Mouse (Mus musculus) hindbrain, embryonic 16.5 days (tissue): ENCODE measurements around the gene Mum1l1. TPM values are rescaled to one million over a fixed set of nuclear protein-coding genes. Genes with fewer than 3 reads are reported as not detected.

ENCODE experiments used
- ATAC-seq: fragments of 200-750 bp; cut with Nextera tagmentation; 2 replicates; pipeline ENCODE4 v1.8.0; 2017; ENCODE audit warnings: moderate TSS enrichment, moderate library complexity
- H3K27ac ChIP-seq: fragments of 300-500 bp; sonication (generic); 2 replicates; pipeline ENCODE4 v1.5.1; 2014; ENCODE audit warnings: low read depth, mild to moderate bottlenecking, control low read depth, low read length, moderate library complexity
- H3K27me3 ChIP-seq: fragments of 300-500 bp; sonication (generic); replicated peaks from 2 replicates; pipeline ENCODE4 v1.6.1; 2014; ENCODE audit warnings: low read length; ENCODE audit not compliant: control insufficient read depth, insufficient read depth
- H3K36me3 ChIP-seq: fragments of 300-500 bp; sonication (generic); 2 replicates; pipeline ENCODE4 v1.6.1; 2014; ENCODE audit warnings: mild to moderate bottlenecking, low read length, moderate library complexity, mixed read lengths; ENCODE audit not compliant: control insufficient read depth, insufficient read depth
- H3K4me1 ChIP-seq: fragments of 300-500 bp; sonication (generic); 2 replicates; pipeline ENCODE4 v1.6.1; 2014; ENCODE audit warnings: low read depth, low read length; ENCODE audit not compliant: control insufficient read depth, insufficient read depth
- H3K4me2 ChIP-seq: fragments of 300-500 bp; sonication (generic); 2 replicates; pipeline ENCODE4 v1.6.1; 2014; ENCODE audit warnings: mild to moderate bottlenecking, low read length, control low read depth, moderate library complexity
- H3K4me3 ChIP-seq: fragments of 300-500 bp; sonication (generic); 2 replicates; pipeline ENCODE4 v1.5.1; 2014; ENCODE audit warnings: mild to moderate bottlenecking, low read length, control low read depth, moderate library complexity
- H3K9ac ChIP-seq: fragments of 300-500 bp; sonication (generic); 2 replicates; pipeline ENCODE4 v1.6.1; 2014; ENCODE audit warnings: low read depth, mild to moderate bottlenecking, control low read depth, low read length, moderate library complexity
- H3K9me3 ChIP-seq: fragments of 300-500 bp; sonication (generic); 2 replicates; pipeline ENCODE4 v1.6.1; 2014; ENCODE audit warnings: mild to moderate bottlenecking, low read length, moderate library complexity; ENCODE audit not compliant: control insufficient read depth
- WGBS: fragments of 180-500 bp; shearing (Covaris S2); extraction: QIAGEN DNeasy Blood & Tissue Kit; methylation state at CpG from one replicate; pipeline ENCODE4 v1.1.7; 2014; 5-methylcytosine and 5-hydroxymethylcytosine counted together
- polyA plus RNA-seq: library from polyadenylated mRNA; unstranded; fragments of >200 nt; fragmentation: Nextera tagmentation; extraction: Ambion mirVana; gene quantifications from 2 replicates; pipeline ENCODE4 v1.2.1, GENCODE M21; 2015

The Mum1l1 gene
- polyA plus RNA-seq, 1 experiment from 2014 or later = 12.4 TPM

DNA sequence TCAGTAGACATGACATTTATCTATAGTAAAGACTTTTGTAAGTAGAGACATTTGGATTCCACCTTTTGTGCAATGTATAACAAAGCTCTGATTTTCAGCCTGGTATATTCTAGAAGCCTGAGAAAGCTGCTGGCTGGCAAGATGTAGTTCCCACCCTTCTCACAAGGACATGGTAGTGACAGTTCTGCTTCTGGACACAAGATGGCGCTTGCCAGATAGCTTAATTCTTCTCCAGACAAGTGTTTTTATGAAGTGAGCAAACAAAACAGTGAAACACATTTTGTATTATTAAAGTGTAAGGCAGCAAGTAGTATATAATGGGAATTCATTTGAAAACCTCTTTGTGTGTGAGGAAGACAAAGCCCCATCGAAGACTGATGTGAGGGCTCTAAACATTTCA, 9.2 kb downstream of the Mum1l1 start:
- WGBS = 36% methylated on average over 2 of the region's 2 CpGs
- H3K36me3 ChIP-seq = no peaks in the 10 kb centered on the region
- no peaks in the 10 kb centered on the region for H3K4me1 ChIP-seq
- no peak overlapping the region for H3K9ac ChIP-seq
- no peak overlapping the region for H3K4me2 ChIP-seq
- H3K27ac ChIP-seq = no peak overlapping the region
- no peaks in the 10 kb centered on the region for H3K9me3 ChIP-seq
- 0 out of 2 replicates have a peak, but pooled peaks have one; percentile 51 for ATAC-seq
- H3K4me3 ChIP-seq = no peak overlapping the region
- H3K27me3 ChIP-seq = no peaks in the 10 kb centered on the region

GRCm38 (mm10) chrX:139220830-139221229, 11.0 kb downstream of the Mum1l1 start:
- WGBS = 85% methylated on average over 4 of the region's 4 CpGs
- H3K9me3 ChIP-seq = no peaks in the 10 kb centered on the region
- no peaks in the 10 kb centered on the region for H3K4me1 ChIP-seq
- no peaks in the 10 kb centered on the region for H3K27me3 ChIP-seq
- no peak for ATAC-seq
- no peaks in the 10 kb centered on the region for H3K36me3 ChIP-seq
- H3K9ac ChIP-seq = no peak overlapping the region
- no peak overlapping the region for H3K4me2 ChIP-seq
- H3K4me3 ChIP-seq = no peak overlapping the region
- no peak overlapping the region for H3K27ac ChIP-seq

DNA sequence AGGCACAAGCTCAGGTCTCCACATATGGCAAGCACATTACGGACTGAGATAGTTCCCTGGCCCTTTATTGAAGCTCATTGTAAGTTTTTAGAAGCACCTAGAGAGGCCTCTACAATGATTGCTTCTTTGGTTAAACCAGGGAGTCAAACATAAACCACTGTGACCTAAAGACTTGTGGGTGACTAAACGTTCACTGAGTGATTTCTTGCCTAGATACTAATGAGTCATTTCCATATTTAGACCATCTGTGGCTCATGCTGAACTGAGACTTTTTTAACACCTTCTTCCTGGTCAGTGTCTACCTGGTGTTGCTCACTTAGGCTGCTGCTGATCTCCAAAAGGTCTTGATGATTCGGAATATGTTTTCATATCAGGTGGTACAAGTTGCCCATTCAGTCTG, 12.1 kb downstream of the Mum1l1 start:
- 91% methylated on average over 3 of the region's 3 CpGs for WGBS
- no peak overlapping the region for H3K9ac ChIP-seq
- H3K4me1 ChIP-seq = no peaks in the 10 kb centered on the region
- no peak overlapping the region for H3K4me2 ChIP-seq
- H3K4me3 ChIP-seq = no peak overlapping the region
- ATAC-seq = no peak
- H3K9me3 ChIP-seq = no peaks in the 10 kb centered on the region
- no peaks in the 10 kb centered on the region for H3K36me3 ChIP-seq
- no peak overlapping the region for H3K27ac ChIP-seq
- H3K27me3 ChIP-seq = no peaks in the 10 kb centered on the region

- H3K4me2 ChIP-seq = peak overlapping the region; percentile 44
- peak overlapping the region; percentile 24 for H3K4me3 ChIP-seq
- no peaks in the 10 kb centered on the region for H3K36me3 ChIP-seq
- no peak overlapping the region for H3K27ac ChIP-seq
- 35% methylated on average over 9 of the region's 9 CpGs for WGBS
- H3K27me3 ChIP-seq = no peaks in the 10 kb centered on the region
- H3K9ac ChIP-seq = no peak overlapping the region
- ATAC-seq = peak; percentile 92
- no peaks in the 10 kb centered on the region for H3K4me1 ChIP-seq
- no peaks in the 10 kb centered on the region for H3K9me3 ChIP-seq
These were observed 21.3 kb downstream of the Mum1l1 start for GRCm38 (mm10) chrX:139231143-139231542.

- Histone ChIP-seq H3K9ac (no peak overlapping the region), H3K27me3 (no peaks in the 10 kb centered on the region), H3K9me3 (no peaks in the 10 kb centered on the region), H3K36me3 (no peaks in the 10 kb centered on the region), H3K4me1 (no peaks in the 10 kb centered on the region), H3K4me3 (no peak overlapping the region), H3K4me2 (no peak overlapping the region), H3K27ac (no peak overlapping the region)
- ATAC-seq = no peak
- 79% methylated on average over 3 of the region's 3 CpGs for WGBS
These were observed 37.5 kb downstream of the Mum1l1 start for GRCm38 (mm10) chrX:139247294-139247693.

- no peak overlapping the region for H3K9ac ChIP-seq
- H3K9me3 ChIP-seq = no peaks in the 10 kb centered on the region
- H3K4me3 ChIP-seq = no peak overlapping the region
- H3K4me2 ChIP-seq = no peak overlapping the region
- H3K27ac ChIP-seq = no peak overlapping the region
- H3K27me3 ChIP-seq = no peaks in the 10 kb centered on the region
- H3K36me3 ChIP-seq = no peaks in the 10 kb centered on the region
- WGBS = 85% methylated on average over 10 of the region's 10 CpGs
- no peak for ATAC-seq
- no peaks in the 10 kb centered on the region for H3K4me1 ChIP-seq
These were observed 47.2 kb downstream of the Mum1l1 start for GRCm38 (mm10) chrX:139257072-139257471.

DNA sequence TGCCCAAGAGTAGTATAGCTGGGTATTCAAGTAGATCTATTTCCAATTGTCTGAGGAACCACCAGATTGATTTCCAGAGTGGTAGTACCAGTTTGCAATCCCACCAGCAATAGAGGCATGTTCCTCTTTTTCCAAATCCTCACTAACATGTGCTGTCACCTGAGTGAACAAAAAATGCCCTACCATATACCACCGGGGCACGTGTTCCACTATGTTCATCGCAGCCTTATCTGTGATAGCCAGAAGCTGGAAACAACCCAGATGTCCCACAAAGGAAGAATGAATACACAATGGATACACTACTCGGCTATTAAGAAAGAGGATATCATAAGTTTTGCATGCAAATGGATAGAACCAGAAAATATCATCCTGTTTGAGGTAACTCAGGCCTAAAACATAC, 72.1 kb downstream of the Mum1l1 start:
- 90% methylated on average over 4 of the region's 4 CpGs for WGBS

More for the DNA sequence above, 72.1 kb downstream of the Mum1l1 start:
- Histone ChIP-seq H3K27ac (no peak overlapping the region), H3K4me3 (no peak overlapping the region), H3K9ac (no peak overlapping the region), H3K9me3 (no peaks in the 10 kb centered on the region), H3K4me2 (no peak overlapping the region), H3K36me3 (no peaks in the 10 kb centered on the region), H3K4me1 (no peaks in the 10 kb centered on the region), H3K27me3 (no peaks in the 10 kb centered on the region)
- ATAC-seq = no peak

Other genes starting within 250 kb of the Mum1l1 start
- not detected in 2 replicates for gene Serpina7, start 124.8 kb upstream of the Mum1l1 start, polyA plus RNA-seq
- gene 4930513O06Rik, start 123.8 kb upstream of the Mum1l1 start, polyA plus RNA-seq = not detected in 2 replicates
- not detected in 2 replicates for gene 4933428M09Rik, start 30.8 kb upstream of the Mum1l1 start, polyA plus RNA-seq
- gene Trap1a, start 123.6 kb downstream of the Mum1l1 start, polyA plus RNA-seq = not detected in 2 replicates